Mouse (Mus musculus): ENCODE data around the gene Setd3. TPM values are rescaled to one million over a fixed set of nuclear protein-coding genes. Genes with fewer than 3 reads are reported as not detected.
A peak's percentile ranks its signal among the peaks of the same experiment; 100 is the strongest.

The Setd3 gene
- polyA plus RNA-seq, 1 experiment from 2014 or later, result 85.9 TPM

GRCm38 (mm10) chr12:108193878-108194277 is 14.8 kb upstream of the Setd3 start:
- Histone ChIP-seq H3K4me3 (ENCODE audit: low read depth, low read length) (no peak overlapping the region), H3K36me3 (ENCODE audit: control insufficient read depth, insufficient read depth, low read length) (peaks cover 98% of the 10 kb centered on the region), H3K4me1 (ENCODE audit: control insufficient read depth, insufficient read depth, low read length) (no peaks in the 10 kb centered on the region), H3K9me3 (replicated peaks; ENCODE audit: control insufficient read depth, low read length) (no peaks in the 10 kb centered on the region), H3K27me3 (replicated peaks; ENCODE audit: control insufficient read depth, insufficient read depth, low read length) (no peaks in the 10 kb centered on the region), H3K27ac (ENCODE audit: low read depth, low read length) (no peak overlapping the region), H3K4me2 (ENCODE audit: low read length) (no peak overlapping the region), H3K9ac (ENCODE audit: low read length) (no peak overlapping the region)
- WGBS, result 92% methylated on average over 5 of the region's 5 CpGs
- ATAC-seq (no peak), DNase-seq (ENCODE audit: low spot score) (no peak)

GRCm38 (mm10) chr12:108187541-108188091 is 8.5 kb upstream of the Setd3 start:
- WGBS, result 90% methylated on average over 6 of the region's 6 CpGs
- H3K9ac ChIP-seq (ENCODE audit: low read length), result no peak overlapping the region
- ATAC-seq (no peak), DNase-seq (ENCODE audit: low spot score) (no peak)
- no peaks in the 10 kb centered on the region for H3K9me3 ChIP-seq (replicated peaks; ENCODE audit: control insufficient read depth, low read length)
- no peak overlapping the region for H3K27ac ChIP-seq (ENCODE audit: low read depth, low read length)
- H3K36me3 ChIP-seq (ENCODE audit: control insufficient read depth, insufficient read depth, low read length), result peaks cover 86% of the 10 kb centered on the region
- H3K27me3 ChIP-seq (replicated peaks; ENCODE audit: control insufficient read depth, insufficient read depth, low read length), result no peaks in the 10 kb centered on the region
- no peak overlapping the region for H3K4me2 ChIP-seq (ENCODE audit: low read length)
- no peak overlapping the region for H3K4me3 ChIP-seq (ENCODE audit: low read depth, low read length)
- no peaks in the 10 kb centered on the region for H3K4me1 ChIP-seq (ENCODE audit: control insufficient read depth, insufficient read depth, low read length)

GRCm38 (mm10) chr12:108181716-108182115 is 2.6 kb upstream of the Setd3 start:
- no peak overlapping the region for H3K4me2 ChIP-seq (ENCODE audit: low read length)
- H3K36me3 ChIP-seq (ENCODE audit: control insufficient read depth, insufficient read depth, low read length), result peaks cover 42% of the 10 kb centered on the region
- H3K27ac ChIP-seq (ENCODE audit: low read depth, low read length), result no peak overlapping the region
- H3K27me3 ChIP-seq (replicated peaks; ENCODE audit: control insufficient read depth, insufficient read depth, low read length), result no peaks in the 10 kb centered on the region
- H3K4me3 ChIP-seq (ENCODE audit: low read depth, low read length), result no peak overlapping the region
- H3K9me3 ChIP-seq (replicated peaks; ENCODE audit: control insufficient read depth, low read length), result no peaks in the 10 kb centered on the region
- H3K9ac ChIP-seq (ENCODE audit: low read length), result no peak overlapping the region
- ATAC-seq, result no peak
- H3K4me1 ChIP-seq (ENCODE audit: control insufficient read depth, insufficient read depth, low read length), result peaks cover 16% of the 10 kb centered on the region
- DNase-seq (ENCODE audit: low spot score), result no peak
- 94% methylated on average over 6 of the region's 6 CpGs for WGBS

GRCm38 (mm10) chr12:108179321-108180266 is 480 bp upstream of the Setd3 start, which contains the start of gene Ccnk:
Gene Ccnk (plus strand): TSS chr12:108179579.
- Histone ChIP-seq H3K4me3 (ENCODE audit: low read depth, low read length) (peak within 1 kb of the TSS; percentile 97), H3K4me1 (ENCODE audit: control insufficient read depth, insufficient read depth, low read length) (peaks cover 16% of the 10 kb centered on the region), H3K36me3 (ENCODE audit: control insufficient read depth, insufficient read depth, low read length) (peaks cover 30% of the 10 kb centered on the region), H3K4me2 (ENCODE audit: low read length) (peak within 1 kb of the TSS; percentile 96), H3K27ac (ENCODE audit: low read depth, low read length) (peak within 1 kb of the TSS; percentile 85), H3K9me3 (replicated peaks; ENCODE audit: control insufficient read depth, low read length) (no peaks in the 10 kb centered on the region), H3K27me3 (replicated peaks; ENCODE audit: control insufficient read depth, insufficient read depth, low read length) (no peaks in the 10 kb centered on the region), H3K9ac (ENCODE audit: low read length) (peak within 1 kb of the TSS; percentile 89)
- ATAC-seq (peak; percentile 98), DNase-seq (ENCODE audit: low spot score) (peak; percentile 100)
- WGBS, result under 1% methylated on average over 79 of the region's 82 CpGs

- Histone ChIP-seq H3K36me3 (ENCODE audit: control insufficient read depth, insufficient read depth, low read length) (peaks cover 21% of the 10 kb centered on the region), H3K4me1 (ENCODE audit: control insufficient read depth, insufficient read depth, low read length) (peaks cover 16% of the 10 kb centered on the region), H3K9me3 (replicated peaks; ENCODE audit: control insufficient read depth, low read length) (no peaks in the 10 kb centered on the region), H3K27ac (ENCODE audit: low read depth, low read length) (peak overlapping the region; percentile 85), H3K4me2 (ENCODE audit: low read length) (peak overlapping the region; percentile 88), H3K27me3 (replicated peaks; ENCODE audit: control insufficient read depth, insufficient read depth, low read length) (no peaks in the 10 kb centered on the region), H3K9ac (ENCODE audit: low read length) (peak overlapping the region; percentile 89), H3K4me3 (ENCODE audit: low read depth, low read length) (peak overlapping the region; percentile 97)
- DNase-seq (ENCODE audit: low spot score) (peak; percentile 69), ATAC-seq (peak; percentile 68)
- under 1% methylated on average over 93 of the region's 103 CpGs for WGBS
Measured at GRCm38 (mm10) chr12:108178331-108179245, 526 bp downstream of the Setd3 start.

- ATAC-seq (no peak), DNase-seq (ENCODE audit: low spot score) (no peak)
- Histone ChIP-seq H3K27ac (ENCODE audit: low read depth, low read length) (no peak overlapping the region), H3K4me2 (ENCODE audit: low read length) (no peak overlapping the region), H3K9me3 (replicated peaks; ENCODE audit: control insufficient read depth, low read length) (no peaks in the 10 kb centered on the region), H3K27me3 (replicated peaks; ENCODE audit: control insufficient read depth, insufficient read depth, low read length) (no peaks in the 10 kb centered on the region), H3K9ac (ENCODE audit: low read length) (no peak overlapping the region), H3K4me3 (ENCODE audit: low read depth, low read length) (no peak overlapping the region), H3K36me3 (ENCODE audit: control insufficient read depth, insufficient read depth, low read length) (peaks cover under 1% of the 10 kb centered on the region; the same call in 1 of the 2 replicates), H3K4me1 (ENCODE audit: control insufficient read depth, insufficient read depth, low read length) (peaks cover 21% of the 10 kb centered on the region)
- 81% methylated on average over 3 of the region's 3 CpGs for WGBS
Measured at GRCm38 (mm10) chr12:108176366-108176765, 2.7 kb downstream of the Setd3 start.

GRCm38 (mm10) chr12:108174606-108175505 is 4.3 kb downstream of the Setd3 start:
- 76% methylated on average over 8 of the region's 8 CpGs for WGBS
- no peak overlapping the region for H3K4me2 ChIP-seq (ENCODE audit: low read length)
- H3K4me1 ChIP-seq (ENCODE audit: control insufficient read depth, insufficient read depth, low read length), result peaks cover 19% of the 10 kb centered on the region
- DNase-seq (ENCODE audit: low spot score), result no peak
- H3K27ac ChIP-seq (ENCODE audit: low read depth, low read length), result no peak overlapping the region
- no peak overlapping the region for H3K9ac ChIP-seq (ENCODE audit: low read length)
- no peak for ATAC-seq
- H3K36me3 ChIP-seq (ENCODE audit: control insufficient read depth, insufficient read depth, low read length), result no peaks in the 10 kb centered on the region
- no peaks in the 10 kb centered on the region for H3K9me3 ChIP-seq (replicated peaks; ENCODE audit: control insufficient read depth, low read length)
- no peak overlapping the region for H3K4me3 ChIP-seq (ENCODE audit: low read depth, low read length)
- no peaks in the 10 kb centered on the region for H3K27me3 ChIP-seq (replicated peaks; ENCODE audit: control insufficient read depth, insufficient read depth, low read length)

- no peaks in the 10 kb centered on the region for H3K27me3 ChIP-seq (replicated peaks; ENCODE audit: control insufficient read depth, insufficient read depth, low read length)
- no peak overlapping the region for H3K27ac ChIP-seq (ENCODE audit: low read depth, low read length)
- H3K36me3 ChIP-seq (ENCODE audit: control insufficient read depth, insufficient read depth, low read length), result no peaks in the 10 kb centered on the region
- H3K9me3 ChIP-seq (replicated peaks; ENCODE audit: control insufficient read depth, low read length), result no peaks in the 10 kb centered on the region
- H3K4me1 ChIP-seq (ENCODE audit: control insufficient read depth, insufficient read depth, low read length), result peaks cover 16% of the 10 kb centered on the region
- ATAC-seq (no peak), DNase-seq (ENCODE audit: low spot score) (no peak)
- 70% methylated on average over 4 of the region's 4 CpGs for WGBS
- no peak overlapping the region for H3K4me2 ChIP-seq (ENCODE audit: low read length)
- no peak overlapping the region for H3K9ac ChIP-seq (ENCODE audit: low read length)
- no peak overlapping the region for H3K4me3 ChIP-seq (ENCODE audit: low read depth, low read length)
Measured at GRCm38 (mm10) chr12:108172639-108173038, 6.5 kb downstream of the Setd3 start.

All from forebrain, embryonic 14.5 days (tissue).